Mouse (Mus musculus) kidney, embryonic 14.5 days (tissue): ENCODE results near the gene 6330409D20Rik. TPM values are rescaled to one million over a fixed set of nuclear protein-coding genes. Genes with fewer than 3 reads are reported as not detected.

Experiments used
- ATAC-seq: fragments of 200-750 bp; cut with Nextera tagmentation; 2 replicates; pipeline ENCODE4 v1.8.0; 2017; ENCODE audit warnings: moderate number of reproducible peaks, mild to moderate bottlenecking, moderate TSS enrichment, moderate library complexity; ENCODE audit not compliant: low FRiP score, low TSS enrichment
- H3K27ac ChIP-seq: fragments of 300-500 bp; sonication (generic); 2 replicates; pipeline ENCODE4 v1.5.1; 2014; ENCODE audit warnings: low read depth, mild to moderate bottlenecking, low read length, moderate library complexity, mixed read lengths
- H3K27me3 ChIP-seq: fragments of 300-500 bp; sonication (generic); 2 replicates; pipeline ENCODE4 v1.6.1; 2014; ENCODE audit warnings: mild to moderate bottlenecking, low read length; ENCODE audit not compliant: control insufficient read depth, insufficient read depth
- H3K36me3 ChIP-seq: fragments of 300-500 bp; sonication (generic); 2 replicates; pipeline ENCODE4 v1.6.1; 2014; ENCODE audit warnings: low read length, mixed read lengths; ENCODE audit not compliant: control insufficient read depth, insufficient read depth
- H3K4me1 ChIP-seq: fragments of 300-500 bp; sonication (generic); 2 replicates; pipeline ENCODE4 v1.6.1; 2014; ENCODE audit warnings: low read length, mixed read lengths; ENCODE audit not compliant: control insufficient read depth, insufficient read depth
- H3K4me2 ChIP-seq: fragments of 300-500 bp; sonication (generic); replicated peaks from 2 replicates; pipeline ENCODE4 v1.6.1; 2014; ENCODE audit warnings: low read depth, mild to moderate bottlenecking, low read length
- H3K4me3 ChIP-seq: fragments of 300-500 bp; sonication (generic); 2 replicates; pipeline ENCODE4 v1.5.1; 2014; ENCODE audit warnings: mild to moderate bottlenecking, low read length
- H3K9ac ChIP-seq: fragments of 300-500 bp; sonication (generic); 2 replicates; pipeline ENCODE4 v1.6.1; 2014; ENCODE audit warnings: low read depth, mild to moderate bottlenecking, low read length, moderate library complexity
- H3K9me3 ChIP-seq: fragments of 300-500 bp; sonication (generic); 2 replicates; pipeline ENCODE4 v1.6.1; 2016; ENCODE audit warnings: low read length; ENCODE audit not compliant: control insufficient read depth
- WGBS: fragments of 180-500 bp; shearing (Covaris S2); extraction: QIAGEN DNeasy Blood & Tissue Kit; methylation state at CpG from one replicate; pipeline ENCODE4 v1.1.7; 2014; 5-methylcytosine and 5-hydroxymethylcytosine counted together
- polyA plus RNA-seq: library from polyadenylated mRNA; unstranded; fragments of >200 nt; fragmentation: Nextera tagmentation; extraction: Ambion mirVana; gene quantifications from 2 replicates; pipeline ENCODE4 v1.2.1, GENCODE M21; 2014

The 6330409D20Rik gene
- polyA plus RNA-seq, 1 experiment from 2014 or later: not detected

DNA sequence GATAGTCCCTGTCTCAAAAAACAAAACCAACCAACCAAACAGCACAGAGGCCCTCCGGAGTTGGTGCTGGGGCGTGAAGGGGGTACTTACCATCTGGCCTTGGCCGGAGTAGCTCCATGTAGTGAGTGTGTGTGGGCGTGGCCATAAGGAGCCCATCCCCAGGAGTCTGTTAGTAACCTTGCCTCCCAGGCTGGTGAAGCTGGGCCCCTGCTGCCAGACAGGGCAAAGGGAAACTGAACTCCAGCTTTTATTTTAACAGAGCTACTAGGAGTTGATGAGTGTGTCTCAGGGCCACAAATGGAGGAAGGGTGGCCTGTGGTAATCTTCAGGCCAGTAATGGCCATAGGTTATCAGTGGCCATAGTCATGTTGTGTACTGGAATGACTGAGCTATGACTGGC, 6.3 kb downstream of the 6330409D20Rik start:
- H3K27ac ChIP-seq: peak overlapping the region; percentile 39; the same call in 1 of the 2 replicates
- peaks cover 5% of the 10 kb centered on the region; the same call in 1 of the 2 replicates for H3K36me3 ChIP-seq
- WGBS: 19% methylated on average over 4 of the region's 4 CpGs
- 0 out of 2 replicates have a peak, but pooled peaks have one; percentile 68 for ATAC-seq
- H3K4me3 ChIP-seq: no peak overlapping the region
- peaks cover 26% of the 10 kb centered on the region for H3K4me1 ChIP-seq
- H3K4me2 ChIP-seq: no peak overlapping the region
- H3K27me3 ChIP-seq: no peaks in the 10 kb centered on the region
- H3K9me3 ChIP-seq: no peaks in the 10 kb centered on the region
- H3K9ac ChIP-seq: no peak overlapping the region

DNA sequence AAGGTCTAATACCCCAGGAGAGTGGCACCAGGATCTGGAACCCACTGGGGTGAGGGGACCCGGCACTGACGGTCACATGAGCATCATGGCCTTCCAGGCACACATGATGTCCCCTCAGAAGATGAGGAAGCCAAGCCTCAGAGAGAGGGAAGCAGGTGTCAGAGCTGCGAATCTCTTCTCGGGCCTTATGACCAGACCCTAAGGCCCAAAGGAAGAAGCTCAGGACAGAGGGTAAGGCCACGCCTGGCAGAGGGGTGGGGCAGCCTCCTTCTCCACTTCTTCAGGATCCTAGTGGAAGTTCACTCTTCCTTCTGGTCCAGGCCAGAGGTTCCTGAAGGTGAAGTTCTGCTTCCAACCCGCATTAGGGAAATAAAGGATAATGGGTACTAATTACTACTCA, 8.1 kb downstream of the 6330409D20Rik start:
- no peak overlapping the region for H3K27ac ChIP-seq
- H3K27me3 ChIP-seq: no peaks in the 10 kb centered on the region

DNA sequence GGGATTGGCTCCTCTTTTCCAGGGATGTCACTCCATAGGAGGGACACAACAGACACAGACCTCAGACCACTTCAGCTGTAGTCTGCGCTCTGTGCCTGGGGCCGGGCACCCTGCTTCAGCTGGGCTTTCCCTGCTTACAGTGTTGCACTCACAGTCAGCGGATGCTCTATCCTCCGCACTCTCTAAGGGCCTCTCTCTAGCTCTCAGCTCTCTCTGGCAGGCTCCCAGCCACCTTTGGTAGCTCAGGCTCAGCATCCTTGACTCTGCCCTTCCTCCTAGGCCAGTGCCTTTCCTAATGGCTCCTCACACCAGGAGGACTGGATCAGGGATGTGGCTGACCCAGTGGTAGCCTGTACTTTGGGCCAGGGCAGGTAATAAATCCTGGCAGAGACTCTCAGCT, 8.9 kb downstream of the 6330409D20Rik start:
- 63% methylated on average over 4 of the region's 4 CpGs for WGBS
- no peak overlapping the region for H3K9ac ChIP-seq
- peaks cover 26% of the 10 kb centered on the region for H3K4me1 ChIP-seq
- 0 out of 2 replicates have a peak overlapping the region, but pooled peaks have one; percentile 8 for H3K4me2 ChIP-seq
- H3K9me3 ChIP-seq: no peaks in the 10 kb centered on the region
- H3K27ac ChIP-seq: peak overlapping the region; percentile 12
- H3K36me3 ChIP-seq: no peaks in the 10 kb centered on the region
- H3K27me3 ChIP-seq: no peaks in the 10 kb centered on the region
- no peak for ATAC-seq
- no peak overlapping the region for H3K4me3 ChIP-seq

More for the DNA sequence above, 8.1 kb downstream of the 6330409D20Rik start:
- Histone ChIP-seq H3K4me1 (peaks cover 26% of the 10 kb centered on the region), H3K9me3 (no peaks in the 10 kb centered on the region), H3K9ac (no peak overlapping the region), H3K36me3 (0 out of 2 replicates have a peak, but pooled peaks cover 4% of the 10 kb centered on the region), H3K4me3 (no peak overlapping the region), H3K4me2 (no peak overlapping the region)
- no peak for ATAC-seq
- 83% methylated on average over 6 of the region's 6 CpGs for WGBS

DNA sequence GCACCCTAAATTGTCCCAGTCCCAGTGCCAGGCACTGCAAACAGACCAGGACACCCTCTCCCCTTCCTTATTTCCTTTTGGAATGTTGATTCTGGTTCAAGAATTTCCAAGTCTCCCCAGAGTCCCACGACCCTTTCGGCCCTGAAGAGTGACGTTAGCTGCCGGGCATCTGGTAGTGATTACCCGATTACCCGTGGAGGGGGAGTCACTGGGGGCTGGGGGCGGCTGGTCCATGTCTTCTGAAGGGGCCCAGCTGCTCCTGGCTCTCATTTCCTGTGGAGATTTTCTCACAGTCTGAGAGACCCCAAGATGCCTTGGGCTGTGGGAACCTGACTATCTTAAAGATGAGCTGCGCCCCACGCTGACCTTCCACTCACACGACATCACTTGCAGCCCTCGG, 10.0 kb downstream of the 6330409D20Rik start:
- Histone ChIP-seq H3K9ac (no peak overlapping the region), H3K27ac (peak overlapping the region; percentile 71; the same call in 1 of the 2 replicates), H3K4me2 (peak overlapping the region; percentile 29), H3K27me3 (no peaks in the 10 kb centered on the region), H3K4me1 (peaks cover 26% of the 10 kb centered on the region), H3K36me3 (no peaks in the 10 kb centered on the region), H3K4me3 (no peak overlapping the region; the same call in 1 of the 2 replicates), H3K9me3 (no peaks in the 10 kb centered on the region)
- no peak for ATAC-seq
- WGBS: 17% methylated on average over 11 of the region's 11 CpGs

DNA sequence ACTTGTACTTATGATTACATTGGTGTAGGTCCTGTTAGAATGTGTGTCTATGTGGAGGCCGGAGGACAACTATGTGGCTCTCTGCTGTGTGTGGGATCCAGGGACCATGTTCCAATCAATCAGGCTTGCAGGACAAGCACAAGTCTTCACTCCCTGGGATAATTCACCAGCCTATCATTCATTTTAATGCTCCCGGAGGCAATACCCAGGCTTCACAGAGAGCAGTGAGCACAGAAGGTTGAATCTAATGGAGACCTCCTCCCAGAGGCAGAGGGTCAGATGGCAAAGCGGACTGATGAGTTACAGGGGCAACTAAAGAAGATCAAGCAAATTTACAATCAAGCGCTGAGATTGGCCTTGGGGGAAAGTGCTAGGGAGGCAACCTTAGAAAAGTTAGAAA, 11.3 kb downstream of the 6330409D20Rik start:
- Histone ChIP-seq H3K27ac (peak overlapping the region; percentile 30; the same call in 1 of the 2 replicates), H3K9me3 (no peaks in the 10 kb centered on the region), H3K4me2 (peak overlapping the region; percentile 29), H3K4me1 (peaks cover 20% of the 10 kb centered on the region), H3K4me3 (peak overlapping the region; percentile 13; the same call in 1 of the 2 replicates), H3K9ac (no peak overlapping the region), H3K36me3 (no peaks in the 10 kb centered on the region), H3K27me3 (no peaks in the 10 kb centered on the region)
- no peak for ATAC-seq
- 21% methylated on average over 4 of the region's 4 CpGs for WGBS

DNA sequence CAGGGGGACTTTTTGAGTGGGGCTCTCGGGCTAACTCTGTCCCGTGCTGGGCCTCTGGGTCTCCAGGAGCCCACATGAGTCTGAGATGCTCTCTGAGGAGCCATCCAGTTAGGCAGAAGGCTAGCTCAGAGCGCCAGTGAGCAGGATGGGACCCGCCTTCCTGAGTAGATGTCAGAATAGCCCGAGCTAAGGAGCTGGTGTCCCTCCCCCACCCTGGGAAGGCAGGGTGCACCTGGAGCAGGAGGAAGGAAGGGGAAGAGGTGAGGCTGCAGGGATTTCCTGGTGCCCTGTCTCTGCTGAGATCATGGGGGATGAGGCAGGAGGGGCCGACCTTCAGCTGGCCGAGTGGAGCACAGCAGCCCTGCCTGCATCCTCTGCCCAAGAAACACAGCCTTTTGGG, 12.4 kb downstream of the 6330409D20Rik start:
- no peak overlapping the region for H3K27ac ChIP-seq
- 0 out of 2 replicates have a peak, but pooled peaks have one; percentile 2 for ATAC-seq
- WGBS: 46% methylated on average over 7 of the region's 7 CpGs

DNA sequence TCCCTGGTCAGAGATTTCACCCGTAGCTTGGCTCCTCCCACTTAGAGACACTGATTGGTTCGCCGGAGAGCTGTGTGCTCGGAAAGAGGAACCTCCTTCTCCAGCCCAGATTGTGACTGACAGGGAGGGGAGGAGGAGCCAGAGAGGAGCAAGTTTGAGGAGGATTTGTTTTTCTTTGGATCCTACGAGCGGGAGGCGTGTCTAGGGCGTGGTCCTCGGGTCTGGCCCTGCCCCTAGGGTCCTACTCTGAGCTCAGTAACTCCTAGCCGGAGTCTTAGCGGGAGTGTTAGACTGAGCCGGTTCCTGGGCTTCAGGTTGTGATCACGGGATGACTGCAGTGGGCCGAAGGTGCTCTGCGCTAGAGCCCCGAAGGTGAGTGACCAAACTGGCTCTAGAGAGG, 13.4 kb downstream of the 6330409D20Rik start:
- peak overlapping the region; percentile 38 for H3K4me2 ChIP-seq
- no peaks in the 10 kb centered on the region for H3K27me3 ChIP-seq
- WGBS: 0% methylated on average over 16 of the region's 16 CpGs
- H3K9ac ChIP-seq: no peak overlapping the region
- peak; percentile 97 for ATAC-seq
- H3K36me3 ChIP-seq: no peaks in the 10 kb centered on the region
- H3K9me3 ChIP-seq: no peaks in the 10 kb centered on the region
- peak overlapping the region; percentile 34; the same call in 1 of the 2 replicates for H3K4me3 ChIP-seq
- peaks cover 17% of the 10 kb centered on the region for H3K4me1 ChIP-seq
- H3K27ac ChIP-seq: no peak overlapping the region

More for the DNA sequence above, 12.4 kb downstream of the 6330409D20Rik start:
- H3K9me3 ChIP-seq: no peaks in the 10 kb centered on the region
- H3K4me3 ChIP-seq: peak overlapping the region; percentile 34; the same call in 1 of the 2 replicates
- H3K36me3 ChIP-seq: no peaks in the 10 kb centered on the region
- H3K4me2 ChIP-seq: peak overlapping the region; percentile 38
- peak overlapping the region; percentile 9; the same call in 1 of the 2 replicates for H3K9ac ChIP-seq
- H3K27me3 ChIP-seq: no peaks in the 10 kb centered on the region
- H3K4me1 ChIP-seq: peaks cover 17% of the 10 kb centered on the region

DNA sequence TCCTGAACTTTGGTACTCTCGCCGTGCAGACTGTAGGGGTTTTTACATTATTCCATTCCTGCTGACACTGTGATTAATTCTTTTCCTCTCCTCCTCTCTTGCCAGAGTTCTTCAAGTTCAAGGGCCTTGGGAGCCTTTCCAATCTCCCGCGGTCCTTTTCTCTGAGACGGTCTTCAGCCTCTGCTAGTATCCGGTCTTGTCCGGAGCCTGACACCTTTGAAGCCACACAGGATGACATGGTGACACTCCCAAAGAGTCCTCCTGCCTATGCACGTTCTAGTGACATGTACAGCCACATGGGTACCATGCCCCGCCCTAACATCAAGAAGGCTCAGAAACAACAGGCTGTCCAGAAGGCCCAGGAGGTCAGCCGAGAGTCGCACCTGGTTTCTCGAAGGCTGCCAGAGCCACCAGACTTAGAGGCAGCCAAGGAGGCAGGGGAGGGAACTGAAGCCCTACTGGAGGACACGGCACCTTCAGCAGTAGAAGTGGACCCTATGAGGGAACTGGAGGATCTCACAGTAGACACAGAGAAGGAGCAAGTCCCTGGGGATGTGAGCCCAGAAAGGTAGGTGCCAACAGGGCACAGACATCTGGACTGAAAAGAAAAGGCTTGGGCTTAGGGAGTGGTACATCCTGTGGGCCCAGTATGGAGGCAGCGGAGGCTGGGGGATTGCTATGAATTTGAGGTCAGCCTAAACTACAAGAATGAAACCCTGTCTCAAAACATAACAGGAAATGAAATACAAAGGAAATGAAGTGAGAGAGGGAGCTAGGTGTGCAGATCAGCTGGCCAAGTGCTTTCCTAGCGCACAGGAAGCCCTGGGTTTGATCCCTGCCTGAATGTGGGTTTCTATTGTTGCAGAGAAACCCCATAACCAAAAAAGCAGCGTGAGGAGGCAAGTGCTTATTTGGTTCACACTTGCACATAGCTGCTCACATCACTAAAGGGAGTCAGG, 15.7 kb downstream of the 6330409D20Rik start:
- H3K27ac ChIP-seq: peak overlapping the region; percentile 24; the same call in 1 of the 2 replicates
- no peak for ATAC-seq

DNA sequence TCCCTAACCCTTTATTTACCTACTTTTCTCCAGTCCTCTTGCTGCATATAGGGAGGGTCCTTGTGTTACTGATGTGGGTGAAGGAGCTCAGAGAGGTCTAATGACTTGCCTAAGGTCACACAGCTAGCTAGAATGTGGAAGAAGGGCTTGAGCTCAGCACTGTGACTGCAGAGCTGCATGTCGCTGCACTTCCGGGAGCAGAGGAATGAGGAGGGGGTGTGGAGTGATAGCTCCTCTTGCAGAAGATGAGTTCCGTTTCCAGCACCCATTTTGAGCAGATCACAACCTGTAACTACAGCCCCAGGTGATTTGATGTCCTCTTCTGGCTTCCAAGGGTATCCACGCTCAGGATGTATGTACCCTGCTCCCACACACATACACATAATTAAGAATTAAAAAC, 16.7 kb downstream of the 6330409D20Rik start:
- 82% methylated on average over 4 of the region's 4 CpGs for WGBS
- no peaks in the 10 kb centered on the region for H3K36me3 ChIP-seq
- no peaks in the 10 kb centered on the region for H3K9me3 ChIP-seq

More for the DNA sequence above, 15.7 kb downstream of the 6330409D20Rik start:
- no peaks in the 10 kb centered on the region for H3K36me3 ChIP-seq
- no peaks in the 10 kb centered on the region for H3K9me3 ChIP-seq
- H3K4me2 ChIP-seq: no peak overlapping the region
- WGBS: 69% methylated on average over 16 of the region's 16 CpGs
- no peaks in the 10 kb centered on the region for H3K27me3 ChIP-seq
- H3K4me1 ChIP-seq: peaks cover 3% of the 10 kb centered on the region; the same call in 1 of the 2 replicates
- no peak overlapping the region for H3K4me3 ChIP-seq
- no peak overlapping the region for H3K9ac ChIP-seq

More for the DNA sequence above, 16.7 kb downstream of the 6330409D20Rik start:
- peaks cover 3% of the 10 kb centered on the region; the same call in 1 of the 2 replicates for H3K4me1 ChIP-seq
- no peaks in the 10 kb centered on the region for H3K27me3 ChIP-seq
- H3K27ac ChIP-seq: no peak overlapping the region
- H3K9ac ChIP-seq: no peak overlapping the region
- no peak for ATAC-seq
- no peak overlapping the region for H3K4me2 ChIP-seq
- H3K4me3 ChIP-seq: no peak overlapping the region
